Mouse (Mus musculus) G1E (cell line): ENCODE measurements around the gene Tead2. TPM values are rescaled to one million over a fixed set of nuclear protein-coding genes. Genes with fewer than 3 reads are reported as not detected.
"Not testable (repeated sequence)": the region's sequence is repeated elsewhere in the genome, so short reads cannot be mapped to it uniquely, and the experiment has no call there.

Experiments used
- ATAC-seq: 2 replicates; pipeline ENCODE4 v1.8.0; 2016; ENCODE audit warnings: mild to moderate bottlenecking; ENCODE audit not compliant: insufficient number of reproducible peaks, poor library complexity, low FRiP score, severe bottlenecking; ENCODE audit errors: extremely low read depth
- DNase-seq: peaks from one replicate; pipeline ENCODE4 v3.0.0; 2012; ENCODE audit warnings: low spot score
- H3K27me3 ChIP-seq: 2 replicates; pipeline ENCODE4 v1.6.1; 2012; ENCODE audit warnings: mild to moderate bottlenecking, low read length, inconsistent platforms; ENCODE audit not compliant: insufficient read depth
- H3K36me3 ChIP-seq: replicated peaks from 2 replicates; pipeline ENCODE3; 2012; ENCODE audit warnings: mild to moderate bottlenecking, inconsistent platforms
- H3K4me1 ChIP-seq: 2 replicates; pipeline ENCODE4 v1.6.1; 2012; ENCODE audit warnings: low read depth, low read length, inconsistent platforms, mixed read lengths; ENCODE audit not compliant: insufficient read depth
- H3K4me3 ChIP-seq: 2 replicates; pipeline ENCODE4 v1.5.1; 2012; ENCODE audit warnings: low read depth, mild to moderate bottlenecking, inconsistent platforms, low read length, moderate library complexity, mixed read lengths
- H3K9me3 ChIP-seq: replicated peaks from 2 replicates; pipeline ENCODE4 v1.6.1; 2012; ENCODE audit warnings: inconsistent platforms
- CTCF ChIP-seq: IDR thresholded peaks from 2 replicates; pipeline ENCODE4 v1.5.1; 2012; ENCODE audit warnings: low read depth, low read length, inconsistent platforms, mixed read lengths
- GATA1 ChIP-seq: IDR thresholded peaks from 2 replicates; pipeline ENCODE4 v1.6.1; 2012; ENCODE audit warnings: borderline replicate concordance, low read length, inconsistent platforms, mixed read lengths
- GATA2 ChIP-seq: IDR thresholded peaks from 2 replicates; pipeline ENCODE4 v1.6.1; 2012; ENCODE audit warnings: low read depth, low read length, inconsistent platforms, borderline replicate concordance
- POLR2AphosphoS5 ChIP-seq: IDR thresholded peaks from 2 replicates; pipeline ENCODE4 v1.6.1; 2012; ENCODE audit warnings: low read depth, low read length, inconsistent platforms; ENCODE audit not compliant: insufficient replicate concordance
- TAL1 ChIP-seq: conservative IDR thresholded peaks from 2 replicates; pipeline ENCODE4 v1.6.1; 2012; ENCODE audit warnings: low read depth, low read length, inconsistent platforms, mixed read lengths
- polyA plus RNA-seq: library from polyadenylated mRNA; stranded (reverse); fragments of >175 nt; gene quantifications from 2 replicates; pipeline ENCODE4 v1.2.3, GENCODE M21; 2012
- total RNA-seq, 2 experiments: library from RNA; stranded (forward) in 1 of 2; stranded (reverse) in 1 of 2; fragments of 200-1000 nt in 1 of 2; fragments of >200 nt in 1 of 2; fragmentation: Nextera tagmentation in 1 of 2; gene quantifications; 2 replicates each; pipeline ENCODE4 v1.2.3; 2014 to 2017

The Tead2 gene
- total RNA-seq (2014; fragmentation: Nextera tagmentation) = not detected in 2 replicates
- total RNA-seq (2017) = 0.38 TPM in 1 of 2 replicates, not detected in the other
- polyA plus RNA-seq = not detected in 2 replicates

GRCm38 (mm10) chr7:45215673-45216441 is at the start of gene Tead2:
TSS of gene Tead2 (plus strand) at chr7:45215753.
- Histone ChIP-seq H3K27me3 (peaks cover 66% of the 10 kb centered on the region), H3K4me3 (no peak within 1 kb of the TSS), H3K9me3 (no peaks in the 10 kb centered on the region), H3K4me1 (peaks cover 11% of the 10 kb centered on the region), H3K36me3 (no peaks in the 10 kb centered on the region)
- DNase-seq (no peak), ATAC-seq (no peak)
- TF ChIP-seq GATA2 = no peak
- TF ChIP-seq CTCF = no peak
- no peak for TF ChIP-seq GATA1
- TF ChIP-seq TAL1 = no peak
- no peak for TF ChIP-seq POLR2AphosphoS5

GRCm38 (mm10) chr7:45166950-45167401 is 48.6 kb upstream of the Tead2 start:
- Histone ChIP-seq H3K27me3 (peaks cover 69% of the 10 kb centered on the region), H3K9me3 (peaks cover 25% of the 10 kb centered on the region), H3K4me1 (peaks cover 29% of the 10 kb centered on the region), H3K36me3 (no peaks in the 10 kb centered on the region), H3K4me3 (no peak overlapping the region)
- TF ChIP-seq GATA2 = no peak
- no peak for TF ChIP-seq TAL1
- no peak for TF ChIP-seq GATA1
- TF ChIP-seq POLR2AphosphoS5 = no peak
- TF ChIP-seq CTCF = no peak
- DNase-seq (no peak), ATAC-seq (no peak)

DNA sequence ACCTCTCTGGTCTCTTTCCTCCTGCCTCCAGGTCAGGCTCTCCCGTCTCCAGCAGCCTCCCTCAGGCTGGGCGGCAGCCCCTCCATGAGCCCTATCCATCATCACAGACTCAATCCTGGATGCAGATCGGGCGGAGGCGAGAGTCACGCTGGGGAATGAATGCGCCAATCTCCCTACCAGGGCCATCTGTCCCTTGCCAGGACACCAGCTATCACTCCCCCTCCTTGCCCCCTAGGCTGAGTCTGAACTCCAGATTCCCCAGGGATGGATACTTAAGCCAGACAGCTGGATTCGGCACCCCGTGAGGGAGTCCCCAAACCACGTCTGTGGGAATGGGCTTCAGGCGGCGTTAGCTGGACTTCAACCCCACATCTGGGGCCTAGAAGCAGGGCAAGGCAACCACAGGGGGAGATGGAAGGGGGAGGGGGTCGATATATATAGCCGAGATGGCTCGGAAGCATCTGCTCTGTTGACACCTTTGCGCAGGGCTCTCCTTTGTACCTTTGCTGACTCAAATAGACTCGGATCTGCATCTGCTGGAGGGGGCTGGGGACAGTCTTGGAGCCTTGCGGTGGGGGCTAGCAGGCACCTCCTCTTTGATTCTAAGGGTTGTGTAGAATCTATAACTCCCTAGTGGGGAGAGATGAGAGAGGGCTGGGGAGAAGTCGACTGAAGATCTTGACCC is 47.6 kb upstream of the Tead2 start:
- Histone ChIP-seq H3K4me3 (no peak overlapping the region), H3K9me3 (peaks cover 25% of the 10 kb centered on the region), H3K27me3 (peaks cover 66% of the 10 kb centered on the region), H3K4me1 (peaks cover 23% of the 10 kb centered on the region), H3K36me3 (no peaks in the 10 kb centered on the region)
- TF ChIP-seq POLR2AphosphoS5 (no peak), GATA1 (no peak), GATA2 (no peak), TAL1 (no peak), CTCF (no peak)
- ATAC-seq (no peak), DNase-seq (no peak)

GRCm38 (mm10) chr7:45168656-45169055 is 46.9 kb upstream of the Tead2 start:
- H3K36me3 ChIP-seq = no peaks in the 10 kb centered on the region
- H3K9me3 ChIP-seq = peaks cover 25% of the 10 kb centered on the region
- TF ChIP-seq CTCF = no peak
- no peak for TF ChIP-seq TAL1
- no peak for TF ChIP-seq POLR2AphosphoS5
- TF ChIP-seq GATA1 = no peak
- TF ChIP-seq GATA2 = no peak
- H3K4me1 ChIP-seq = peaks cover 19% of the 10 kb centered on the region
- H3K4me3 ChIP-seq = no peak overlapping the region
- H3K27me3 ChIP-seq = peaks cover 59% of the 10 kb centered on the region
- no peak for ATAC-seq
- DNase-seq = no peak

DNA sequence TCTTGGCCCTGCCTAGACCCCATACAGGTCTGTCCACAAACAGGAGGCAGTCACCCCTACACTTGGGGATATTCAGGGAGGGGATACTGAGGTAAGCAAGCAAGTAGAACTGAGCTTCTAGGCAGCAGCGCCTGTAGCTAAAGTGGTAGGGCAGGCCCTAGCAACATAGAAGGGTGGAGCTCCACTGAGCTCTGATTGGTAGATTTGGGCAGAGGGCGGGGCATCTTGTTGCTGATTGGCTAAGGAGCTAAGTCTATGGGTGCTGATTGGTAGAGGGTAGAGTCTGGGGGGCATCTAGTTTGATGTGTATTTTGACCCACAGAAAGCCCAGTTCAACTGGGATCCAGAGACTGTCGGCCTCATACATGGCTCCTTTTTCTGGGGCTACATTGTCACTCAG is 46.1 kb upstream of the Tead2 start:
- Histone ChIP-seq H3K36me3 (no peaks in the 10 kb centered on the region), H3K27me3 (peaks cover 55% of the 10 kb centered on the region), H3K4me1 (peaks cover 13% of the 10 kb centered on the region; the same call in 1 of the 2 replicates), H3K9me3 (peaks cover 25% of the 10 kb centered on the region), H3K4me3 (no peak overlapping the region)
- no peak for TF ChIP-seq POLR2AphosphoS5
- TF ChIP-seq GATA2 = no peak
- no peak for TF ChIP-seq CTCF
- no peak for TF ChIP-seq TAL1
- TF ChIP-seq GATA1 = no peak
- DNase-seq (no peak), ATAC-seq (no peak)

DNA sequence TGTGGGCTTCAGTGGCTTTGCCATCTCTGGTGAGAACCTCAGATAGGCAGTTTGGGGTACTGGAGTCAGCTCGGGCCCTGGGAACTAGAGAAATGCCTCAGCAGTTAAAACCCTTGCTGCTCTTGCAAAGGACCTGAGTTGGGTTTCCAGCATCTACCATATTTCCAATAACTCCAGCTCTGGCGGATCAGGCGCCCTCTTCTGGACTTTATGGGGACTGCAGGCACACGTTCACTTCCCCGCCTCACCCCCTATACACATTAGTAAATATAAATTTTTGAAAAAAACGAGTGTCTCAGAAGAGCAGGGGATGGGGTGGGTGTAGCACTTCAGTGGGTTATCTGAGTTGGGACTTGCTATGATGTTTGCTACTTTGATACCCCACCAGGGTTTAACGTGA is 42.6 kb upstream of the Tead2 start:
- DNase-seq (no peak), ATAC-seq (no peak)
- peaks cover 57% of the 10 kb centered on the region for H3K27me3 ChIP-seq
- no peak overlapping the region for H3K4me3 ChIP-seq
- H3K36me3 ChIP-seq = no peaks in the 10 kb centered on the region
- TF ChIP-seq CTCF (0 out of 2 replicates have a peak, but pooled peaks have one; percentile 17), TAL1 (no peak)
- H3K9me3 ChIP-seq = peaks cover 25% of the 10 kb centered on the region
- H3K4me1 ChIP-seq = peaks cover 18% of the 10 kb centered on the region

GRCm38 (mm10) chr7:45173772-45174171 is 41.8 kb upstream of the Tead2 start:
- not testable (repeated sequence) for H3K36me3 ChIP-seq, ATAC-seq, DNase-seq, H3K4me3 ChIP-seq
- H3K9me3 ChIP-seq = peaks cover 21% of the 10 kb centered on the region
- peaks cover 19% of the 10 kb centered on the region for H3K4me1 ChIP-seq
- peaks cover 58% of the 10 kb centered on the region for H3K27me3 ChIP-seq
